Comparison of ENCODE assay signal across 14 mouse cellular contexts in genomic region chr9:63912051-63912450, GRCm38 (mm10).
DNase-seq lines count a peak whose midpoint lies in the region; ATAC-seq and TF ChIP-seq lines count a peak whose summit lies in the region.
"Had no signal": no experiment of that assay in that cellular context is flagged by ENCODE, and none has a peak within 500 bp of the region (broad histone marks: within the 10 kb centered on the region; RNA-seq: fewer than 3 reads in every experiment).

No protein-coding gene starts in this region.

- H3K9me3 ChIP-seq in heart, embryonic 13.5 days, result no peaks in the 10 kb centered on the region
- H3K9me3 ChIP-seq in lung, embryonic 14.5 days (ENCODE audit: low read depth, low read length), result no peaks in the 10 kb centered on the region
- H3K9me3 ChIP-seq: G1E; heart, embryonic 15.5 days had no signal

- peaks cover 36% of the 10 kb centered on the region for H3K4me1 ChIP-seq in heart, embryonic 13.5 days
- H3K4me1 ChIP-seq in heart, adult 2 months (ENCODE audit: control insufficient read depth, insufficient read depth, low read length), result no peaks in the 10 kb centered on the region; the same call in 1 of the 2 replicates
- H3K4me1 ChIP-seq in lung, embryonic 14.5 days (ENCODE audit: insufficient read depth), result peaks cover 8% of the 10 kb centered on the region

- no peak overlapping the region for H3K4me2 ChIP-seq in heart, embryonic 13.5 days
- H3K4me2 ChIP-seq in lung, embryonic 14.5 days, result no peak overlapping the region
- H3K4me2 ChIP-seq: heart, embryonic 15.5 days had no signal

- no peaks in the 10 kb centered on the region for H3K36me3 ChIP-seq in heart, embryonic 13.5 days
- H3K36me3 ChIP-seq in heart, adult 2 months (ENCODE audit: control insufficient read depth, insufficient read depth, low read length), result no peaks in the 10 kb centered on the region
- H3K36me3 ChIP-seq in lung, embryonic 14.5 days (ENCODE audit: insufficient read depth), result no peaks in the 10 kb centered on the region
- H3K36me3 ChIP-seq: G1E; heart, embryonic 15.5 days had no signal

- H3K27ac ChIP-seq in heart, embryonic 13.5 days (replicated peaks), result 0 out of 2 replicates have a peak overlapping the region, but pooled peaks have one; percentile 20
- no peak overlapping the region for H3K27ac ChIP-seq in heart, adult 2 months
- H3K27ac ChIP-seq in lung, embryonic 14.5 days (ENCODE audit: low read depth), result peak overlapping the region; percentile 13; the same call in 1 of the 2 replicates
- H3K27ac ChIP-seq: heart, embryonic 15.5 days; kidney, postnatal 0 days; liver, embryonic 14.5 days had no signal

- no peak overlapping the region for H3K9ac ChIP-seq in heart, embryonic 13.5 days
- no peak overlapping the region for H3K9ac ChIP-seq in heart, adult 2 months (ENCODE audit: low read depth, low read length)
- no peak overlapping the region for H3K9ac ChIP-seq in lung, embryonic 14.5 days
- H3K9ac ChIP-seq: heart, embryonic 15.5 days; liver, embryonic 14.5 days had no signal

- intact Hi-C loops in heart, adult 2 months (cut with DNase I), result no loop called here
- intact Hi-C loops in gastrocnemius, postnatal 36 days (cut with DNase I), result no loop called here

- WGBS in heart, embryonic 13.5 days, result 31% methylated on average over 9 of the region's 9 CpGs
- 29% methylated on average over 9 of the region's 9 CpGs for WGBS in heart, adult 2 months
- WGBS in lung, embryonic 14.5 days, result 30% methylated on average over 9 of the region's 9 CpGs

- TF ChIP-seq POLR2A in heart, adult 2 months (IDR thresholded peaks at IDR 0.05; ENCODE audit: insufficient read depth, low read depth, low read length), result no peak

- no peak for TF ChIP-seq EP300 in heart, adult 2 months (IDR thresholded peaks at IDR 0.05; ENCODE audit: insufficient read depth, low read depth, low read length)

- no peak for TF ChIP-seq CTCF in heart, adult 2 months (IDR thresholded peaks at IDR 0.05)
- no peak for TF ChIP-seq CTCF in lung, embryonic 14.5 days (IDR thresholded peaks at IDR 0.05; ENCODE audit: low read depth)

- ATAC-seq in heart, embryonic 13.5 days (ENCODE audit: extremely low read depth, insufficient number of reproducible peaks, low FRiP score, low TSS enrichment), result no peak
- no peak for ATAC-seq in lung, embryonic 14.5 days (ENCODE audit: insufficient read depth)

- H3K4me3 ChIP-seq in heart, embryonic 13.5 days, result no peak overlapping the region
- H3K4me3 ChIP-seq in heart, adult 2 months, result no peak overlapping the region
- no peak overlapping the region for H3K4me3 ChIP-seq in lung, embryonic 14.5 days (ENCODE audit: low read depth, low read length)
- H3K4me3 ChIP-seq: heart, embryonic 15.5 days had no signal

- no peak for DNase-seq in heart, adult 2 months
- DNase-seq in lung, embryonic 14.5 days, result peak; percentile 79
- DNase-seq in lung, postnatal 4 days, result no peak
- DNase-seq in brain, adult 2 months (ENCODE audit: low read depth, low spot score), result peak; percentile 28
- DNase-seq in lung, postnatal 36 days, result peak; percentile 52
- DNase-seq in gastrocnemius, postnatal 36 days, result no peak
- DNase-seq: cerebellum, adult 2 months; gastrocnemius, postnatal 25 days; thymus, postnatal 4 days had no signal

- H3K79me2 ChIP-seq in heart, adult 2 months (replicated peaks; ENCODE audit: control insufficient read depth, insufficient read depth, low read length), result no peaks in the 10 kb centered on the region

- no peaks in the 10 kb centered on the region for H3K27me3 ChIP-seq in heart, embryonic 13.5 days (replicated peaks)
- no peaks in the 10 kb centered on the region for H3K27me3 ChIP-seq in heart, adult 2 months (ENCODE audit: control insufficient read depth, insufficient read depth, low read length)
- no peaks in the 10 kb centered on the region for H3K27me3 ChIP-seq in lung, embryonic 14.5 days (ENCODE audit: insufficient read depth, low read length)
- H3K27me3 ChIP-seq: heart, embryonic 15.5 days had no signal

Comparison
In these comparisons a context has a peak if more than half of its experiments do, and no peak if none do; other contexts are left out.
1. DNase-seq: peak in lung, embryonic 14.5 days (single experiment), brain, adult 2 months (single experiment) and lung, postnatal 36 days (single experiment); none in heart, adult 2 months (0 of 2), lung, postnatal 4 days (0 of 2) and gastrocnemius, postnatal 36 days (0 of 2).